Mouse (Mus musculus): ENCODE measurements at regions not wholly inside any gene's neighbourhood (a gene's known extent, or its start where the extent isn't known, plus 50 kb on each side); places are given as distances from the start of the nearest gene placed in this dataset.

DNA sequence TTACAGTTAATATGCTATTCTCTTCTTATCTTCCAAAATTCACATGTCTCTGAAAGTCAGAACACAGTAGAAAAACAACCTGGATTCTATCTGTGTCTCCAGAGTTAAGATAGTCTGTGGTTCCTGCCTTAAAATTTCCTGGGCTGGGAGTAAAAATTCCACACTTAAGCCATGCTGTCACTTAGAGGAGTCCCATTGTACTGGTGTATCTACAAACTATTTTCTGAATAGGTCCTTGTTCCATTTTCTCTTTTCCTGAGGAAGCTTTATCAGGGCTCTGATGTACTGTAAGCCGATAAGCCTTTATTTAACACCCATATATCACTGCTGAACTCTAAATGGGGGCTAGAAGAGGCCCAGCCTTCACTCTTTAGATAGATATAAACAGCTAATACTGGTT is 1171.1 kb downstream of the Efnb2 start:
- no peaks in the 10 kb centered on the region for H3K27me3 ChIP-seq (replicated peaks; ENCODE audit: control insufficient read depth, insufficient read depth, low read length)
- no peaks in the 10 kb centered on the region for H3K36me3 ChIP-seq (ENCODE audit: control insufficient read depth, insufficient read depth, low read length)
- no peak overlapping the region for H3K9ac ChIP-seq (ENCODE audit: low read length)
- no peak overlapping the region for H3K27ac ChIP-seq (ENCODE audit: low read depth)
- no peaks in the 10 kb centered on the region for H3K4me1 ChIP-seq (replicated peaks; ENCODE audit: control insufficient read depth, insufficient read depth, low read length)
- ATAC-seq (replicated peaks; ENCODE audit: low FRiP score, low TSS enrichment, low read depth) (no peak), DNase-seq (ENCODE audit: low spot score) (no peak)
- H3K9me3 ChIP-seq (ENCODE audit: control insufficient read depth, low read length), result no peaks in the 10 kb centered on the region
- H3K4me3 ChIP-seq (ENCODE audit: low read depth, low read length), result no peak overlapping the region
- WGBS, result 49% methylated on average over 1 of the region's 1 CpGs
- H3K4me2 ChIP-seq (ENCODE audit: low read length), result no peak overlapping the region

DNA sequence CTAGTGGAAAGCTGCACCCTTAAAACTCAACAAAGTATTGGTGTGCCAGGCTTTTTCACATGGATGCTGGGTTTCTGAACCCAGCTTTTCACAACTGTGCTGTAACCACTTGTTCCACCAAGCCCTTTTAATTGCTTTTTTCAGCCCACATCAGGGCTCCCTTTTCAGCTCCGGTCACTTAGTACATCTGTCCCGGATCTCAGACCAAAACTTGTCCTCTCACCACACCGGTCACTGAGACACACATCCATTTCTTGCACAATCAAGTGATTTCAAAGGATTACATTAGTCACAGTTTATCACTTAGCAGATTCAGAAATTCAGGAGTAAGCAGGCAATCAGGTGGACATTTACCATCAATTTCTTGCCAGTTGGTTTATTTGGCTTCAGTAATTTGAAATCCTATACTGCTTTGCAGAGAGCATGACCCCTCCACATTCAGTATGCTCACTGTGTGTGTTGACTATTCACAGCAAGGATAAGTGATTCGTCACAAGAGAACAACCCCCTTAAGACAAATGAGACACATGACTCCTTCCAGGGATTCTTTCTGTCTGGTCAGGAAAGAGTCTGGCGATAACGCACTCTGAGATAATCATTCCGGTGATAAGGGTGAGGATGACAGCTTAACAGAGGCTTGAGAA is 1188.8 kb downstream of the Efnb2 start:
- Histone ChIP-seq H3K36me3 (ENCODE audit: control insufficient read depth, insufficient read depth, low read length) (no peaks in the 10 kb centered on the region), H3K4me3 (ENCODE audit: low read depth, low read length) (no peak overlapping the region), H3K9me3 (ENCODE audit: control insufficient read depth, low read length) (no peaks in the 10 kb centered on the region), H3K9ac (ENCODE audit: low read length) (no peak overlapping the region), H3K4me2 (ENCODE audit: low read length) (no peak overlapping the region), H3K4me1 (replicated peaks; ENCODE audit: control insufficient read depth, insufficient read depth, low read length) (no peaks in the 10 kb centered on the region), H3K27ac (ENCODE audit: low read depth) (no peak overlapping the region), H3K27me3 (replicated peaks; ENCODE audit: control insufficient read depth, insufficient read depth, low read length) (no peaks in the 10 kb centered on the region)
- DNase-seq (ENCODE audit: low spot score) (no peak), ATAC-seq (replicated peaks; ENCODE audit: low FRiP score, low TSS enrichment, low read depth) (no peak)
- WGBS, result 19% methylated on average over 7 of the region's 7 CpGs

DNA sequence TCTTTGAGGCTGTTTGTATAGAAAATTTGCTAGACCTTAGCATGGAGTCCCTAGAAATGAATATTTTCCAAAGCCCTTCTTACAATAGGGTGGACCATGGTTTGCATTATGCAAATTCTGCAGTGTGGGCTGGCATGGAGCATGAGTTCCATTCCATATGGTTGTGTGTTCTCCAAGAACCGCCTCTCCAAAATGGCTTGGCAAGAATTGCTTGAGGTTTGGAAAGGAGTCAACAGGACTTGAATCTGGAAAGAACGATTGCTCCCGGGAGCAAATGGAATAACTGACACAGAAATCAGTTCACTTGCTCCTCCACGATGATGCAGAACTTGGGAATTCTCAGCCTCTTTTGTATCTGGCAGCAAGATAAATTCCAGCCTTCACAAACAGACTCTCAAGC is 1191.8 kb downstream of the Efnb2 start:
- H3K4me1 ChIP-seq (replicated peaks; ENCODE audit: control insufficient read depth, insufficient read depth, low read length), result no peaks in the 10 kb centered on the region
- H3K4me3 ChIP-seq (ENCODE audit: low read depth, low read length), result no peak overlapping the region
- 90% methylated on average over 4 of the region's 4 CpGs for WGBS
- no peaks in the 10 kb centered on the region for H3K36me3 ChIP-seq (ENCODE audit: control insufficient read depth, insufficient read depth, low read length)
- DNase-seq (ENCODE audit: low spot score) (no peak), ATAC-seq (replicated peaks; ENCODE audit: low FRiP score, low TSS enrichment, low read depth) (no peak)
- H3K27me3 ChIP-seq (replicated peaks; ENCODE audit: control insufficient read depth, insufficient read depth, low read length), result no peaks in the 10 kb centered on the region
- no peak overlapping the region for H3K4me2 ChIP-seq (ENCODE audit: low read length)
- no peak overlapping the region for H3K9ac ChIP-seq (ENCODE audit: low read length)
- no peaks in the 10 kb centered on the region for H3K9me3 ChIP-seq (ENCODE audit: control insufficient read depth, low read length)
- H3K27ac ChIP-seq (ENCODE audit: low read depth), result no peak overlapping the region

DNA sequence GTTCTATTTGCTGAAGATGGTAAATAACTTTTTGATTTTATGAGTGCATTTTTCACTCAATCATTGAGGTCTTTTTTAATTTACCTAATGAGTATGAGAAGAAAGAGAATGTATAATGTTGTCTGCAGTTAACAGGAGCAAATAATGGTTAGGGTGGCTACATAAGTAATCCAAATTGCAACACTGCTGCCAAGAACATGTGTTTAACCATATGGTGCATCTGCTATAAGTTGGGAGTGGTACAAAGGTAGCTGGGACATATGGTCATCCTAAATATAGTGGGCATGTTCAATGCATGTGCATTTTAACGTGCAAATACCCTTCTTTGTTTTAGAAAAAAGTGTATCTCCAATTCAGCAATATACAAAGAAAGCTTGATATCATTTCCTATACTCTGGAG is 1198.2 kb downstream of the Efnb2 start:
- no peaks in the 10 kb centered on the region for H3K4me1 ChIP-seq (replicated peaks; ENCODE audit: control insufficient read depth, insufficient read depth, low read length)
- no peak overlapping the region for H3K27ac ChIP-seq (ENCODE audit: low read depth)
- H3K27me3 ChIP-seq (replicated peaks; ENCODE audit: control insufficient read depth, insufficient read depth, low read length), result no peaks in the 10 kb centered on the region
- no peak overlapping the region for H3K9ac ChIP-seq (ENCODE audit: low read length)
- H3K4me2 ChIP-seq (ENCODE audit: low read length), result no peak overlapping the region
- H3K4me3 ChIP-seq (ENCODE audit: low read depth, low read length), result no peak overlapping the region
- DNase-seq (ENCODE audit: low spot score) (no peak), ATAC-seq (replicated peaks; ENCODE audit: low FRiP score, low TSS enrichment, low read depth) (no peak)
- no peaks in the 10 kb centered on the region for H3K9me3 ChIP-seq (ENCODE audit: control insufficient read depth, low read length)
- WGBS, result 73% methylated on average over 1 of the region's 1 CpGs
- H3K36me3 ChIP-seq (ENCODE audit: control insufficient read depth, insufficient read depth, low read length), result no peaks in the 10 kb centered on the region

DNA sequence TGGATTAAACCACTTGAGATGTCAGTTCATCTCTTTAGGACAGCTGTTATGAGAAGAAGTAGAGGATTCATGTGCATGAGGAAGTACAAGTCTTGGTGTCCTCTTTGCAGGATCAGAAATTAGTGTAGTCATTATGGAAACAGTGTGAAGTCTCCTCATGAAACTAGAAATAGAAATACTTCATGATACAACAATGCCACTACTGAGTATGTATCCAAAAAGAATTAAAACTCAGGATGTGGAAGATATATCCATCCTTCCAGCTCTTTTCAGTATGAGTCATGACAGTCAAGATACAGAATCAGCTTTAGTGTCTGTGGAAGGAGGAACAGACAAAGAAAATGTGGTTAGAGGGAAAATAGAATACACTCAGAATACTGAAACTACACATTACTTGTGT is 1211.7 kb downstream of the Efnb2 start:
- ATAC-seq (replicated peaks; ENCODE audit: low FRiP score, low TSS enrichment, low read depth) (no peak), DNase-seq (ENCODE audit: low spot score) (no peak)
- Histone ChIP-seq H3K27me3 (replicated peaks; ENCODE audit: control insufficient read depth, insufficient read depth, low read length) (no peaks in the 10 kb centered on the region), H3K9ac (ENCODE audit: low read length) (no peak overlapping the region), H3K9me3 (ENCODE audit: control insufficient read depth, low read length) (no peaks in the 10 kb centered on the region), H3K4me2 (ENCODE audit: low read length) (no peak overlapping the region), H3K4me3 (ENCODE audit: low read depth, low read length) (no peak overlapping the region), H3K4me1 (replicated peaks; ENCODE audit: control insufficient read depth, insufficient read depth, low read length) (no peaks in the 10 kb centered on the region), H3K27ac (ENCODE audit: low read depth) (no peak overlapping the region), H3K36me3 (ENCODE audit: control insufficient read depth, insufficient read depth, low read length) (no peaks in the 10 kb centered on the region)

DNA sequence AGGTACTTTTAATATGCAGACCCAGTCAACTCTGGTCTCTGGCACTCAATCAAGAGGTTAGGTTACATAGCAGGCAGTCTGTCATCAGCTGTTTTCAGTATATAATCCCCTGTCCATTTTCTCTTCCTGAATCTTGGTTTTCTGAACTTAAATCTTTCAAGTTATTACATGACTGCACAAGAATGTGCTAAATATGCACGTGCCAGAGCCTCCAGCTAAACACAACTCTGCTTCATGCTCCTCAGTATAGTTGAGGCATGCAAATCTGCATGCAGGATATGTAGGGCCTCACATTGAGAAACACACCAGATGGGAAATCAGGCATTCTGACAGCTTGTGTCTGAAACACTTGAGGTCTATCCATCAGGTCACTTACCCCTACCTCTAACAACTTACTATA is 1214.0 kb downstream of the Efnb2 start:
- Histone ChIP-seq H3K4me2 (ENCODE audit: low read length) (no peak overlapping the region), H3K9me3 (ENCODE audit: control insufficient read depth, low read length) (no peaks in the 10 kb centered on the region), H3K9ac (ENCODE audit: low read length) (no peak overlapping the region), H3K27me3 (replicated peaks; ENCODE audit: control insufficient read depth, insufficient read depth, low read length) (no peaks in the 10 kb centered on the region), H3K4me3 (ENCODE audit: low read depth, low read length) (no peak overlapping the region), H3K27ac (ENCODE audit: low read depth) (no peak overlapping the region), H3K36me3 (ENCODE audit: control insufficient read depth, insufficient read depth, low read length) (no peaks in the 10 kb centered on the region), H3K4me1 (replicated peaks; ENCODE audit: control insufficient read depth, insufficient read depth, low read length) (no peaks in the 10 kb centered on the region)
- no peak for ATAC-seq (replicated peaks; ENCODE audit: low FRiP score, low TSS enrichment, low read depth)
- no peak for DNase-seq (ENCODE audit: low spot score)
- WGBS, result 41% methylated on average over 1 of the region's 1 CpGs

DNA sequence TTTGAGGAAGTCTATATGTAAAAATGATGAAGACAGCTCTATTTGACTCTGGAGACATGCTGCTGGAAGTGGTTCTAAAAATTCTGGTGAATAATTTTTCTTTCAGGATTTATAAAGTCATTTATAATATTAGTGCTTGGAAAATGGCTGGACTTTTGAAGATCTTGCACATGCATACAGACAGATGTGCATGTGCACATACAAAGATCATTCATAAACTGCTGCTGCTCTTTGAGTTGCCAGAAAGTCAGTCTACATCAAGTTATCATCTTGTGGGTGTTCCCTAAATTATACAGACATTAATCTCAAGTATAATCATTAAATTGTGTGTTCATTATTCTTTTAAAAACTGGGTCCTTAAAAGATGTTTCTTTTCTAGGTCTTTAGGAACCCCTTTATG is 1220.2 kb downstream of the Efnb2 start:
- Histone ChIP-seq H3K9ac (ENCODE audit: low read length) (no peak overlapping the region), H3K36me3 (ENCODE audit: control insufficient read depth, insufficient read depth, low read length) (no peaks in the 10 kb centered on the region), H3K27me3 (replicated peaks; ENCODE audit: control insufficient read depth, insufficient read depth, low read length) (no peaks in the 10 kb centered on the region), H3K4me3 (ENCODE audit: low read depth, low read length) (no peak overlapping the region), H3K9me3 (ENCODE audit: control insufficient read depth, low read length) (no peaks in the 10 kb centered on the region), H3K4me1 (replicated peaks; ENCODE audit: control insufficient read depth, insufficient read depth, low read length) (0 out of 2 replicates have a peak, but pooled peaks cover 7% of the 10 kb centered on the region), H3K27ac (ENCODE audit: low read depth) (no peak overlapping the region), H3K4me2 (ENCODE audit: low read length) (no peak overlapping the region)
- ATAC-seq (replicated peaks; ENCODE audit: low FRiP score, low TSS enrichment, low read depth), result no peak
- DNase-seq (ENCODE audit: low spot score), result no peak

DNA sequence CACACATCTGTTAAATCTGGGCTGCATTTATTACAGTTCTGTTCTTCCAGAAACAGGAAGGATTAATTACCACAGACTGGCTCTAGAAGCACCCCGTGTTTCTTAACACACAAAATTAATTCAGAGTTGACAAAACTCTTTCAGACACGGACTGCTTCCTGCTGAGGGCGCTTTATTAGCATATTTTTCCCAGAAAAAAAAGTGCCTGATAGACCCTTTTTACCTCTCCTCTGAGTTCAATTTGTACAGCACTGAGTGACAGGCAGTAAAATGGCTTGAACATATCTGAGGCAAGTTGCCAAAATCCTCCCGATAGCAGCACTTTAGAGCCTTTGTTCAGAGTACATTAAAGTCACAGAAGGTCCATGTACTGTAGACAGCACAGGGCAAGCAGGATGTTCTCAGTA is 1220.8 kb downstream of the Efnb2 start:
- Histone ChIP-seq H3K27ac (ENCODE audit: low read depth) (no peak overlapping the region), H3K4me2 (ENCODE audit: low read length) (no peak overlapping the region), H3K4me3 (ENCODE audit: low read depth, low read length) (no peak overlapping the region), H3K27me3 (replicated peaks; ENCODE audit: control insufficient read depth, insufficient read depth, low read length) (no peaks in the 10 kb centered on the region), H3K36me3 (ENCODE audit: control insufficient read depth, insufficient read depth, low read length) (no peaks in the 10 kb centered on the region), H3K9me3 (ENCODE audit: control insufficient read depth, low read length) (no peaks in the 10 kb centered on the region), H3K4me1 (replicated peaks; ENCODE audit: control insufficient read depth, insufficient read depth, low read length) (0 out of 2 replicates have a peak, but pooled peaks cover 7% of the 10 kb centered on the region), H3K9ac (ENCODE audit: low read length) (no peak overlapping the region)
- ATAC-seq (replicated peaks; ENCODE audit: low FRiP score, low TSS enrichment, low read depth), result no peak
- WGBS, result 15% methylated on average over 4 of the region's 4 CpGs
- peak; percentile 51 for DNase-seq (ENCODE audit: low spot score)

DNA sequence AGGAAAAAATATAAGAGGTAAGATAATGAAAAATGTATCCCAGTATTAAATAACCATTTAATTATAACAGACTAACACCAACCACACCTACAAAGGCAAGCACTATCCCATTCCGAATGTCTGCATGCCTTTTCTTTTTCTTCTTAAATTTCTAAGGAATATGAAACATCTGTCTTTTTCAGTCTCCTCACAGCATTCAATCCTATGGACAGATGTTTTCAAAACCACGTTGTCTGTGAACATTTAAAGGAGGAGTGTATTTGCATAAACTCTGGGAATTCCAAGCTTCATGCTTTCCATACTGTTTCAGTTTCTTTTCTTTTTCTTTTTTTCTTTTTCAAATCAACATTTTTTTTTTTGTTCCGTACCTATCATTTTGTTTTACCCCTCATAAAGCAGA is 1221.2 kb downstream of the Efnb2 start:
- Histone ChIP-seq H3K9ac (ENCODE audit: low read length) (no peak overlapping the region), H3K4me2 (ENCODE audit: low read length) (no peak overlapping the region), H3K4me3 (ENCODE audit: low read depth, low read length) (no peak overlapping the region), H3K36me3 (ENCODE audit: control insufficient read depth, insufficient read depth, low read length) (no peaks in the 10 kb centered on the region), H3K27me3 (replicated peaks; ENCODE audit: control insufficient read depth, insufficient read depth, low read length) (no peaks in the 10 kb centered on the region), H3K4me1 (replicated peaks; ENCODE audit: control insufficient read depth, insufficient read depth, low read length) (0 out of 2 replicates have a peak, but pooled peaks cover 7% of the 10 kb centered on the region), H3K27ac (ENCODE audit: low read depth) (no peak overlapping the region), H3K9me3 (ENCODE audit: control insufficient read depth, low read length) (no peaks in the 10 kb centered on the region)
- no peak for ATAC-seq (replicated peaks; ENCODE audit: low FRiP score, low TSS enrichment, low read depth)
- DNase-seq (ENCODE audit: low spot score), result no peak
- 35% methylated on average over 3 of the region's 3 CpGs for WGBS

All from intestine, embryonic 14.5 days (tissue).